Comparison of ENCODE assay signal across 13 mouse cellular contexts in genomic region chr8:111982116-111982515, GRCm38 (mm10). TPM values are rescaled to one million over a fixed set of nuclear protein-coding genes. Genes with fewer than 3 reads are reported as not detected.
DNase-seq lines count a peak whose midpoint lies in the region; ATAC-seq and TF ChIP-seq lines count a peak whose summit lies in the region.
"Had no signal": no experiment of that assay in that cellular context is flagged by ENCODE, and none has a peak within 500 bp of the region (broad histone marks: within the 10 kb centered on the region; RNA-seq: fewer than 3 reads in every experiment).

No protein-coding gene starts in this region.

- TF ChIP-seq RAD21 in MEL (IDR thresholded peaks at IDR 0.05; ENCODE audit: low read depth, low read length), result no peak; the same call in 1 of the 2 replicates

- H3K9me3 ChIP-seq in kidney, embryonic 15.5 days (replicated peaks), result no peaks in the 10 kb centered on the region
- H3K9me3 ChIP-seq in MEL (replicated peaks; ENCODE audit: insufficient read depth, low read length), result no peaks in the 10 kb centered on the region
- H3K9me3 ChIP-seq: forebrain, embryonic 10.5 days; limb, embryonic 13.5 days had no signal

- H3K4me2 ChIP-seq in kidney, embryonic 15.5 days, result no peak overlapping the region
- H3K4me2 ChIP-seq: heart, embryonic 11.5 days; limb, embryonic 13.5 days had no signal

- no peak for TF ChIP-seq POLR2A in MEL (IDR thresholded peaks at IDR 0.05; ENCODE audit: control insufficient read depth in 1 of 2, insufficient read depth in 1 of 2, low read depth in 1 of 2, low read length in 2 of 2, poor library complexity in 1 of 2)
- no peak for TF ChIP-seq POLR2A in small intestine, adult 2 months (IDR thresholded peaks at IDR 0.05; ENCODE audit: low read depth, low read length)

- H3K36me3 ChIP-seq in kidney, embryonic 15.5 days, result peaks cover 52% of the 10 kb centered on the region
- H3K36me3 ChIP-seq in MEL (ENCODE audit: control insufficient read depth in 1 of 2, insufficient read depth in 2 of 2, low read length in 2 of 2), result peaks cover 0 to 5% of the 10 kb centered on the region in 2 experiments; a peak in 2 of 4 replicates
- peaks cover 13% of the 10 kb centered on the region for H3K36me3 ChIP-seq in small intestine, adult 2 months (ENCODE audit: control insufficient read depth, insufficient read depth, low read length)

- TF ChIP-seq EP300 in MEL (IDR thresholded peaks at IDR 0.05; ENCODE audit: low read depth in 1 of 2, low read length in 2 of 2), result no peak

- no peak overlapping the region for H3K9ac ChIP-seq in kidney, embryonic 15.5 days
- no peak overlapping the region for H3K9ac ChIP-seq in MEL (ENCODE audit: control insufficient read depth, low read depth, low read length, poor library complexity, severe bottlenecking)
- H3K9ac ChIP-seq: limb, embryonic 13.5 days had no signal

- peak; percentile 19 to 40 for DNase-seq in kidney, postnatal 4 days
- no peak for DNase-seq in MEL (ENCODE audit: low read depth, low spot score)
- DNase-seq in cerebellum, postnatal 25 days, result peak; percentile 77 to 81
- no peak for DNase-seq in left cerebral cortex, adult 11 months (ENCODE audit: low spot score)
- no peak for DNase-seq in yolk sac, embryonic 10.5 days (ENCODE audit: low spot score)
- DNase-seq: kidney, adult 11 months had no signal

- ATAC-seq in kidney, embryonic 15.5 days (replicated peaks; ENCODE audit: low FRiP score), result no peak
- ATAC-seq in activated CD4-positive, CD25-positive, alpha-beta regulatory T cell, adult 4 months, result no peak
- ATAC-seq: Patski had no signal

- no peaks in the 10 kb centered on the region for H3K79me2 ChIP-seq in MEL (ENCODE audit: control insufficient read depth, insufficient read depth, low read length, poor library complexity)

- no peak overlapping the region for H3K4me3 ChIP-seq in kidney, embryonic 15.5 days (replicated peaks)
- no peak overlapping the region for H3K4me3 ChIP-seq in MEL (ENCODE audit: control insufficient read depth in 1 of 2, insufficient read depth in 1 of 2, low read depth in 2 of 2, low read length in 2 of 2)
- H3K4me3 ChIP-seq in small intestine, adult 2 months (ENCODE audit: low read depth, low read length), result no peak overlapping the region
- H3K4me3 ChIP-seq: forebrain, embryonic 10.5 days; limb, embryonic 13.5 days had no signal

- peak; percentile 7 to 48 (median 37); a peak in 4 of 6 replicates for TF ChIP-seq CTCF in MEL (IDR thresholded peaks at IDR 0.05 in 2 of 3, conservative IDR thresholded peaks at IDR 0.05 in 1 of 3; ENCODE audit: control insufficient read depth in 1 of 3, insufficient read depth in 1 of 3, low read depth in 2 of 3, low read length in 3 of 3, poor library complexity in 1 of 3, severe bottlenecking in 1 of 3)
- peak; percentile 28; the same call in 1 of the 2 replicates for TF ChIP-seq CTCF in small intestine, adult 2 months (IDR thresholded peaks at IDR 0.05; ENCODE audit: extremely low read depth, insufficient read length, insufficient replicate concordance, low read depth, low read length)

- WGBS in kidney, embryonic 15.5 days, result 77% methylated on average over 7 of the region's 7 CpGs
- 69% methylated on average over 7 of the region's 7 CpGs for WGBS in small intestine, adult 2 months

- H3K27me3 ChIP-seq in kidney, embryonic 15.5 days, result no peaks in the 10 kb centered on the region
- no peaks in the 10 kb centered on the region for H3K27me3 ChIP-seq in MEL (ENCODE audit: control insufficient read depth in 1 of 2, insufficient read depth in 2 of 2, low read length in 2 of 2)
- H3K27me3 ChIP-seq in small intestine, adult 2 months (ENCODE audit: control insufficient read depth, insufficient read depth, low read length), result no peaks in the 10 kb centered on the region
- H3K27me3 ChIP-seq: limb, embryonic 13.5 days; Patski had no signal

- H3K4me1 ChIP-seq in kidney, embryonic 15.5 days, result peaks cover 11% of the 10 kb centered on the region
- H3K4me1 ChIP-seq in MEL (ENCODE audit: control insufficient read depth in 1 of 2, insufficient read depth in 2 of 2, low read length in 2 of 2), result no peaks in the 10 kb centered on the region
- H3K4me1 ChIP-seq in small intestine, adult 2 months (ENCODE audit: control insufficient read depth, insufficient read depth, insufficient read length, low read length), result no peaks in the 10 kb centered on the region
- H3K4me1 ChIP-seq: forebrain, embryonic 10.5 days; limb, embryonic 13.5 days had no signal

- no peak overlapping the region for H3K27ac ChIP-seq in kidney, embryonic 15.5 days
- no peak overlapping the region for H3K27ac ChIP-seq in MEL (ENCODE audit: control insufficient read depth, low read depth, low read length)
- H3K27ac ChIP-seq in small intestine, adult 2 months (ENCODE audit: insufficient read depth, low read depth, low read length), result no peak overlapping the region
- H3K27ac ChIP-seq: forebrain, embryonic 10.5 days; limb, embryonic 13.5 days had no signal

TF ChIP-seq in MEL, 35 proteins besides CTCF, POLR2A, EP300 and RAD21:
- TF ChIP-seq SMC3 (IDR thresholded peaks at IDR 0.05; ENCODE audit: low read depth, low read length), result peak; percentile 33
- no peak for TF ChIP-seq ELF1 (IDR thresholded peaks at IDR 0.05; ENCODE audit: low read depth, low read length)
TF ChIP-seq in MEL: peak in this region for 1.

RNA-seq across cellular contexts. Expression of gene Adat1, which starts 10.0 kb away (rescaled TPM):
- 11.2 and 12.1 TPM in 2 replicates for polyA plus RNA-seq in kidney, embryonic 15.5 days (2015; fragmentation: Nextera tagmentation; extraction: Ambion mirVana)
- 6.4 and 8.3 TPM in 2 replicates for total RNA-seq in MEL (2012; rRNA removed)
- 1 to 10 TPM in 1 of 2 experiments, not detected in 1; 9.3 TPM for polyA plus RNA-seq in MEL (2012; ENCODE audit: insufficient read depth in 1 of 2, insufficient read length in 2 of 2, low read depth in 1 of 2, low replicate concordance in 2 of 2, missing spikeins in 1 of 2)
- polyA plus RNA-seq in small intestine, adult 2 months (2012; rRNA removed), result 0.60 and 0.91 TPM in 2 replicates
- polyA plus RNA-seq in activated CD4-positive, CD25-positive, alpha-beta regulatory T cell, adult 4 months (2017; shearing (Covaris generic)), result 1 to 10 TPM; 3.9 to 4.1 TPM

RNA-seq across cellular contexts. Expression of gene Kars, which starts 29.0 kb away (rescaled TPM):
- polyA plus RNA-seq in kidney, embryonic 15.5 days (2015; fragmentation: Nextera tagmentation; extraction: Ambion mirVana), result 209 and 219 TPM in 2 replicates
- total RNA-seq in MEL (2012; rRNA removed), result 295 and 302 TPM in 2 replicates
- 100 to 1,000 TPM; 355 to 642 TPM for polyA plus RNA-seq in MEL (2012; ENCODE audit: insufficient read depth in 1 of 2, insufficient read length in 2 of 2, low read depth in 1 of 2, low replicate concordance in 2 of 2, missing spikeins in 1 of 2)
- polyA plus RNA-seq in small intestine, adult 2 months (2012; rRNA removed), result 17.1 and 33.7 TPM in 2 replicates
- polyA plus RNA-seq in activated CD4-positive, CD25-positive, alpha-beta regulatory T cell, adult 4 months (2017; shearing (Covaris generic)), result 100 to 1,000 TPM; 142 to 152 TPM

RNA-seq across cellular contexts. Expression of gene Terf2ip, which starts 29.1 kb away (rescaled TPM):
- 23.9 and 27.6 TPM in 2 replicates for polyA plus RNA-seq in kidney, embryonic 15.5 days (2015; fragmentation: Nextera tagmentation; extraction: Ambion mirVana)
- total RNA-seq in MEL (2012; rRNA removed), result 10.9 and 12.5 TPM in 2 replicates
- 10 to 100 TPM in 1 of 2 experiments, not detected in 1; 15.1 TPM for polyA plus RNA-seq in MEL (2012; ENCODE audit: insufficient read depth in 1 of 2, insufficient read length in 2 of 2, low read depth in 1 of 2, low replicate concordance in 2 of 2, missing spikeins in 1 of 2)
- polyA plus RNA-seq in small intestine, adult 2 months (2012; rRNA removed), result 6.5 and 6.8 TPM in 2 replicates
- 1 to 10 TPM; 9.0 to 9.3 TPM for polyA plus RNA-seq in activated CD4-positive, CD25-positive, alpha-beta regulatory T cell, adult 4 months (2017; shearing (Covaris generic))

RNA-seq across cellular contexts. Expression of gene Gm6793, which starts 32.7 kb away (rescaled TPM):
- 0.12 and 0.73 TPM in 2 replicates for polyA plus RNA-seq in kidney, embryonic 15.5 days (2015; fragmentation: Nextera tagmentation; extraction: Ambion mirVana)
- total RNA-seq in MEL (2012; rRNA removed), result 0.10 and 0.19 TPM in 2 replicates
- under 1 TPM in 1 of 2 experiments, not detected in 1; 0.46 TPM for polyA plus RNA-seq in MEL (2012; ENCODE audit: insufficient read depth in 1 of 2, insufficient read length in 2 of 2, low read depth in 1 of 2, low replicate concordance in 2 of 2, missing spikeins in 1 of 2)
- polyA plus RNA-seq in small intestine, adult 2 months (2012; rRNA removed), result not detected in 2 replicates
- 1 to 10 TPM in 1 of 2 experiments, under 1 TPM in 1; 0.33 to 1.4 TPM for polyA plus RNA-seq in activated CD4-positive, CD25-positive, alpha-beta regulatory T cell, adult 4 months (2017; shearing (Covaris generic))

RNA-seq across cellular contexts. Expression of gene Gabarapl2, which starts 41.6 kb away (rescaled TPM):
- polyA plus RNA-seq in kidney, embryonic 15.5 days (2015; fragmentation: Nextera tagmentation; extraction: Ambion mirVana), result 194 and 198 TPM in 2 replicates
- 18.4 and 21.6 TPM in 2 replicates for total RNA-seq in MEL (2012; rRNA removed)
- 10 to 100 TPM in 1 of 2 experiments, not detected in 1; 22.5 TPM for polyA plus RNA-seq in MEL (2012; ENCODE audit: insufficient read depth in 1 of 2, insufficient read length in 2 of 2, low read depth in 1 of 2, low replicate concordance in 2 of 2, missing spikeins in 1 of 2)
- 10.2 and 14.1 TPM in 2 replicates for polyA plus RNA-seq in small intestine, adult 2 months (2012; rRNA removed)
- polyA plus RNA-seq in activated CD4-positive, CD25-positive, alpha-beta regulatory T cell, adult 4 months (2017; shearing (Covaris generic)), result 100 to 1,000 TPM; 244 to 264 TPM

Comparison
In these comparisons a context has a peak if more than half of its experiments do, and no peak if none do; other contexts are left out.
1. DNase-seq: peak in kidney, postnatal 4 days (2 of 2) and cerebellum, postnatal 25 days (2 of 2); none in MEL (single experiment), left cerebral cortex, adult 11 months (single experiment) and yolk sac, embryonic 10.5 days (single experiment).